Mouse (Mus musculus): ENCODE measurements around the gene Inf2. TPM values are rescaled to one million over a fixed set of nuclear protein-coding genes. Genes with fewer than 3 reads are reported as not detected.

The Inf2 gene
- polyA plus RNA-seq, 1 experiment: 39.9 TPM

DNA sequence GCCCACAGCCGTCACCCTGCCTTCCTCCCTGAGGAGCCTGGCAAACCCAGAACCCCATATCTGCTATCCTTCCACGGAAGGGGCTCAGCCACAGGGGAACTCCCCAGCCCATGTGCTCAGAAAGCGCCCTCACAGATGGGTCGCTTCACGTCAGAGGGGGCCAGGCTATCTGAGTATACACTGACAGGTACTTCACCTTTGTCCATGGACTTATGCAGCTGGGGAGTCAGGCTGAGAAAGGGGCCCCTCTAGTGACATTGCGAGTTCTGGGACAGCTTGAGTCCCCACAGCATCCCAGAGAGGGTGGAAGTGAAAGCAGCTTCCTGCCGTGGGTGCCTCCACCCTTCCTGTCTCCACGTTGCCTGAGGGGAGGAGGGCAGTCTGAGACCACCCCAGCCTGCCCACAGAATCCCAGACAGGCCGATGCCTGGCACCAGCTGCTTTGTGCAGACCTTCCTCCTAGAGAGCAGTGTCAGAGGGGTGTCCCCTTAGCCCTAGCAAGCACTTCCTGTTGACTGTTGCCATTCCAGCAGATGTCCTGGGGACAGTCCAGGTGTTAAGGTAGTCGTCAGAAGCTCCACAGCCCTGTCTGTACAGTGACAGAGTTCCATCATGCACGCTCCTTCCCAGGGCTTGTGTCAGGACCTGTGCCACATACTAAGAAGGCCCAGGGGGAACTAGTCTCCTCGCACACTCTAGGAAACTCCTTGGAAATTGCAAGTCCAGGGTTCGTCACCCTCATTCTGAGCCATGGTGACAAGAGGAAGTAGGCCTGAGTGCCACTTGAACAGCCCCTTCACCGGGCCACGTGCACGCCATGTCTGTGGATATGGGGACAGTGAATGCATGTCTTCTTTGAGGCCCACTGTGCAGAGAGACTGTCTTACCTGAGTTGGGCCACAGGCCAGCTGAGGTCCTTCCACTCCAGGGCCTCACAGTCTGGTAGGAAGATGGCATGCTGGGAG is 5.6 kb downstream of the Inf2 start:
- H3K36me3 ChIP-seq (ENCODE audit: control insufficient read depth, insufficient read depth, low read length): no peaks in the 10 kb centered on the region
- no peaks in the 10 kb centered on the region for H3K27me3 ChIP-seq (ENCODE audit: control insufficient read depth, insufficient read depth, low read length)
- no peak for DNase-seq (ENCODE audit: low read depth in 1 of 2, low spot score in 2 of 2)
- peak overlapping the region; percentile 15 for H3K27ac ChIP-seq (ENCODE audit: insufficient read depth, low read length)
- WGBS: 20% methylated on average over 16 of the region's 16 CpGs
- peaks cover 35% of the 10 kb centered on the region for H3K4me1 ChIP-seq (ENCODE audit: control insufficient read depth, insufficient read depth, insufficient read length)
- TF ChIP-seq POLR2A (IDR thresholded peaks at IDR 0.05; ENCODE audit: low read depth, low read length) (no peak), CTCF (IDR thresholded peaks at IDR 0.05; ENCODE audit: extremely low read depth, insufficient read depth, insufficient read length, insufficient replicate concordance) (no peak)
- no peak overlapping the region for H3K4me3 ChIP-seq (ENCODE audit: extremely low read depth, insufficient read depth, insufficient read length)

DNA sequence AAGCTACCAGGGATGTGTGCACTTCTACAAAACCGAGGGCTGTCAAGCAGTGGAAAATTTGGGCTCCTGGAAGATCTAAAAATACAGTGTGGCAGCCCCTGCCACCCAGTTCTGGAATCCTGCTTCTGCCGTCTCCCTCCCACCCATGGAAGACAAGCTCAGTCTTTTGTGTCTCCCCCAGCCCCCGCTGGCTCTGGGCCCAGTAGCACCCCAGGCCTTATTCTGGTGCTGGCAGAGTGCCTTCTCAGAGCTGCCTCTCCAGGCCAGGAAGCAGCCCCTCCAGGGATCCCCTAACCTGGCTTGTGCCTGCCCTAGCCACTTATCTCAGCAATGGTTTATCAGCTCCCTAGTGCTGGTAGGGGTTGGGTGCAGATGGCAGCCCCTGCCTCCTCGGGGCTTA is 6.4 kb downstream of the Inf2 start:
- TF ChIP-seq POLR2A (IDR thresholded peaks at IDR 0.05; ENCODE audit: low read depth, low read length): no peak
- TF ChIP-seq CTCF (IDR thresholded peaks at IDR 0.05; ENCODE audit: extremely low read depth, insufficient read depth, insufficient read length, insufficient replicate concordance): no peak
- Histone ChIP-seq H3K4me1 (ENCODE audit: control insufficient read depth, insufficient read depth, insufficient read length) (peaks cover 31% of the 10 kb centered on the region), H3K4me3 (ENCODE audit: extremely low read depth, insufficient read depth, insufficient read length) (no peak overlapping the region), H3K27me3 (ENCODE audit: control insufficient read depth, insufficient read depth, low read length) (no peaks in the 10 kb centered on the region), H3K27ac (ENCODE audit: insufficient read depth, low read length) (peak overlapping the region; percentile 21), H3K36me3 (ENCODE audit: control insufficient read depth, insufficient read depth, low read length) (peaks cover 1% of the 10 kb centered on the region)
- WGBS: 59% methylated on average over 4 of the region's 4 CpGs
- no peak for DNase-seq (ENCODE audit: low read depth in 1 of 2, low spot score in 2 of 2)

DNA sequence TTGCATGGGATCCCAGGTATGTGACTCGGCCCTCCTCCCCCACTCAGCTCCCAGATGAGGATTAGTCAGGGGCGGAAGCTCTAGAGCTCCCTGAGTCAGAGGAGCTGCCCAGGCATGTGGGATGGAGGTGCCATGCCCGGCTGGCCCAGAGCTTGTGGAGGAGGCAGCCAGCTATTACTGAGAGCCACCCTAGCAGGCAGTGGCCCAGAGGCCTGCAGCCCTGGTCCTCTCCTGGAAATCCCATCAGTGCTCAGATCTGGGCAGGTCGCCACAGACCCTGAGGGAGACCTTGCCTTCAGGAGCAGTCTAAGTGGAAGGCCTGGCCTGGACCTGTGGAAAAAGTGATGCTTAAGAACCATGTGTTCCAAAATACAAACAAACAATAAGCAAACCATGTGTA is 7.0 kb downstream of the Inf2 start:
- DNase-seq (ENCODE audit: low read depth in 1 of 2, low spot score in 2 of 2): no peak
- WGBS: 90% methylated on average over 4 of the region's 4 CpGs
- TF ChIP-seq POLR2A (IDR thresholded peaks at IDR 0.05; ENCODE audit: low read depth, low read length) (no peak), CTCF (IDR thresholded peaks at IDR 0.05; ENCODE audit: extremely low read depth, insufficient read depth, insufficient read length, insufficient replicate concordance) (no peak)
- peaks cover 30% of the 10 kb centered on the region for H3K4me1 ChIP-seq (ENCODE audit: control insufficient read depth, insufficient read depth, insufficient read length)
- no peak overlapping the region for H3K27ac ChIP-seq (ENCODE audit: insufficient read depth, low read length)
- H3K36me3 ChIP-seq (ENCODE audit: control insufficient read depth, insufficient read depth, low read length): peaks cover 3% of the 10 kb centered on the region
- no peaks in the 10 kb centered on the region for H3K27me3 ChIP-seq (ENCODE audit: control insufficient read depth, insufficient read depth, low read length)
- no peak overlapping the region for H3K4me3 ChIP-seq (ENCODE audit: extremely low read depth, insufficient read depth, insufficient read length)

DNA sequence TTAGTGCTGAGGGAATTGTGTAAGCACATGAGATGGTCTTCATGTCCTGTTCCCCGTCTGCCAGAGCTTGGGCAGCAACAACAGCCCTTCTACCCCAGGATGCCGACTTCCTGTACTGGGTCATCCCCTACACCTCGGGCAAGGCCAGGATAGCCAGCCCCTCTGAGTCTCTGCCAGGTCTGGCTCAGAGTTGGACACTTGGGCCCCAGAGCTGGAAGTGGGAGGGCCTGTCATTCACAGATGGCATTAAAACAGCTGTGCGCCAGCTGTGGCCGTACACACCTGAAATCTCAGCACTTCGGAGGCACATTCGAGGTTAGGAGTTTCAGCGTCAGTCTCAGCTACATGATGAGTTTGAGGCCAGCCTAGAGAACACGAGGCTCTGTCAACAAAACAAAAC is 7.9 kb downstream of the Inf2 start:
- no peak for DNase-seq (ENCODE audit: low read depth in 1 of 2, low spot score in 2 of 2)
- peaks cover 28% of the 10 kb centered on the region for H3K4me1 ChIP-seq (ENCODE audit: control insufficient read depth, insufficient read depth, insufficient read length)
- 71% methylated on average over 9 of the region's 9 CpGs for WGBS
- TF ChIP-seq CTCF (IDR thresholded peaks at IDR 0.05; ENCODE audit: extremely low read depth, insufficient read depth, insufficient read length, insufficient replicate concordance): no peak
- TF ChIP-seq POLR2A (IDR thresholded peaks at IDR 0.05; ENCODE audit: low read depth, low read length): no peak
- H3K4me3 ChIP-seq (ENCODE audit: extremely low read depth, insufficient read depth, insufficient read length): no peak overlapping the region
- peaks cover 3% of the 10 kb centered on the region for H3K36me3 ChIP-seq (ENCODE audit: control insufficient read depth, insufficient read depth, low read length)
- no peak overlapping the region for H3K27ac ChIP-seq (ENCODE audit: insufficient read depth, low read length)
- H3K27me3 ChIP-seq (ENCODE audit: control insufficient read depth, insufficient read depth, low read length): no peaks in the 10 kb centered on the region

DNA sequence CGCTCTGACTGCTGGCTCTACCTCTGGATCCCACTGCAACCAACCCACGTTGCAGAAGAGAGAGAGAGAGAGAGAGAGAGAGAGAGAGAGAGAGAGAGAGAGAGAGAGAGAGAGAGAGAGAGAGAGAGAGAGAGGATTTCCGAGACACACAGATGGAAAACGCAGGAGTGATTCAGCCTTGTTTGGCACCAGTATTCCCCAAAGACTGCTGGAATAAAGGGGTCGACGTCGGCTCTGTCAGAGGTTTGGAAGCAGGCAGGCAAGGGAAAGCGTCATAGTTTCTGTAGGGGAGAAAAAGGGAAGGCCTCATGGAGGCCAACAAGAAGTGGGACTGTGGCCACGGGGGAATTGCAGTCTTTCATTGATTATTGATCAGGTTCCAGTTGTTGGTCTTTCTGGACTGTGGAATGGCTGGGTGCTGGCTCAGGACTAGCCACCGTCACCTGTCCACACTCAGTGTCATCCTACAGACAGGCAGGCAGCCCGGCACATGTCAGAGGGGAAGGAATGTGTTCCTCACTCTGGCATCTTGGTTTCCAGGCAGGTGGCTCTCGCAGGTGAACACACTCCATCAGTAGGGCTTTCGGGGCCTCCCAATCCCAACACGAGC is 8.4 kb downstream of the Inf2 start:
- no peak overlapping the region for H3K4me3 ChIP-seq (ENCODE audit: extremely low read depth, insufficient read depth, insufficient read length)
- peaks cover 3% of the 10 kb centered on the region for H3K36me3 ChIP-seq (ENCODE audit: control insufficient read depth, insufficient read depth, low read length)

DNA sequence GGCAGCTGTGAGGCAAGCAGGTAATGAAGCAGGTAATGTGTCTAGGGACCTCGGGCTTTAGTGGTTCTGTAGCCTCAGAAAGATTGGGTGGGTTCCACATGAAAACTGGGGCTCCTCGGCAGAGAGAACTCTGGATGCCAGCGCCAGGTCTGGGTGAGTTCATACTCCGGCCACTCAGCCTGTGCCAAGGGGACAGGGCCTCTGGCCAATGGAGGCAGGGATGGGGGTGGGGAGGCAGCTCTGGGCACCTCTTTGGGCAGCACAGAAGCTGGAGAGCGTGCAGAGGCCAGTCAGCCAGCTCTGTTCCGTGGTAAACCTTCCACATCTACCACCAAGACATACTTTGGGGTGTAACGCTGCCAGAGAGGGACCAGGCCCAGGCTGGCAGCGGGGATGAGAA is 9.0 kb downstream of the Inf2 start:
- H3K27me3 ChIP-seq (ENCODE audit: control insufficient read depth, insufficient read depth, low read length): no peaks in the 10 kb centered on the region
- H3K36me3 ChIP-seq (ENCODE audit: control insufficient read depth, insufficient read depth, low read length): peaks cover 7% of the 10 kb centered on the region
- no peak overlapping the region for H3K27ac ChIP-seq (ENCODE audit: insufficient read depth, low read length)
- no peak for TF ChIP-seq CTCF (IDR thresholded peaks at IDR 0.05; ENCODE audit: extremely low read depth, insufficient read depth, insufficient read length, insufficient replicate concordance)
- no peak for TF ChIP-seq POLR2A (IDR thresholded peaks at IDR 0.05; ENCODE audit: low read depth, low read length)
- WGBS: 94% methylated on average over 8 of the region's 8 CpGs
- H3K4me1 ChIP-seq (ENCODE audit: control insufficient read depth, insufficient read depth, insufficient read length): peaks cover 27% of the 10 kb centered on the region
- no peak for DNase-seq (ENCODE audit: low read depth in 1 of 2, low spot score in 2 of 2)
- no peak overlapping the region for H3K4me3 ChIP-seq (ENCODE audit: extremely low read depth, insufficient read depth, insufficient read length)

More for the DNA sequence above, 8.4 kb downstream of the Inf2 start:
- TF ChIP-seq CTCF (IDR thresholded peaks at IDR 0.05; ENCODE audit: extremely low read depth, insufficient read depth, insufficient read length, insufficient replicate concordance) (no peak), POLR2A (IDR thresholded peaks at IDR 0.05; ENCODE audit: low read depth, low read length) (no peak)
- no peaks in the 10 kb centered on the region for H3K27me3 ChIP-seq (ENCODE audit: control insufficient read depth, insufficient read depth, low read length)
- H3K4me1 ChIP-seq (ENCODE audit: control insufficient read depth, insufficient read depth, insufficient read length): peaks cover 28% of the 10 kb centered on the region
- no peak for DNase-seq (ENCODE audit: low read depth in 1 of 2, low spot score in 2 of 2)
- H3K27ac ChIP-seq (ENCODE audit: insufficient read depth, low read length): no peak overlapping the region
- WGBS: 87% methylated on average over 14 of the region's 14 CpGs
